Mouse (Mus musculus) neutrophil, adult 65 days (primary cell): ENCODE results near the gene Clrn1. TPM values are rescaled to one million over a fixed set of nuclear protein-coding genes. Genes with fewer than 3 reads are reported as not detected.

Source experiments
- total RNA-seq: library from RNA; stranded (reverse); gene quantifications from 2 replicates; pipeline ENCODE4 v1.2.4, GENCODE M21; 2023

The Clrn1 gene
- not detected in 2 replicates for total RNA-seq

DNA sequence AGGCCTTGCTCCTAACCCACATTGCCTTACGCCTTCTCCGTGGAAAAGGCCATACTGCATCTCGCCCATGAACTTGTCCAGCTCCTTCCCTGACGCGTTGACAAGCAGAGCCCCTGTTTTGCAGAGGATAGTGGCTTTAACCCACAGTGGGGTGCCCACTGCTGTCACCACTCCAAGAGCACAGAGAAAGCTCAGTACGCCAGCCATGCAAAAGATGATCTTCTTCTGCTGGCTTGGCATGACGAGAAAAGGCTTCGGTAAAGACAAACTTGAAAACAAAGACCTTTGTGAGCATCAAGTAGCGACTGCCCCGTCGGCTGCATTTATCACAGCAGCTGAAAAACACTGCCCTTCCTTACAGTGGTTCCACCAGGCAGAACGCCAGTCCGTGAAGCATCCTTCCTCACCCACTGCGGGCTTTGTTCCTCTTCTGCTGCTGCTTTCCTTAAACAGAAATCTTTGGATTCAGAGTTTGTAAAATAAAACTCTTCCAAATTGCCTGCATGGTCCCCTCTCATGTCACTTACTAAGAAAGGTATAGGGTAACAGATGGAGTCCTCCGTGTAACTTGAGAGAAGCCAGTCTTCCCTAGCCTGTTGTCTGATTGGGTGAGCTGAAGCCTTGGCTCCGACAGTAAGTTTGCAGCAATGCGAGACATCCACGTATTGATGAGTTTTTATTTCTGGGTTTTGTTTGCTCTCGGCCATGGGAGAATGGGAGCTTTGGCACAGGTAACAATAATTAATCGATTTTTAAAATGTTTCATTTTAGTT lies at the start of gene Clrn1:
Gene Clrn1 (minus strand): TSS at position 540 of the 773 bp plus-strand sequence.

DNA sequence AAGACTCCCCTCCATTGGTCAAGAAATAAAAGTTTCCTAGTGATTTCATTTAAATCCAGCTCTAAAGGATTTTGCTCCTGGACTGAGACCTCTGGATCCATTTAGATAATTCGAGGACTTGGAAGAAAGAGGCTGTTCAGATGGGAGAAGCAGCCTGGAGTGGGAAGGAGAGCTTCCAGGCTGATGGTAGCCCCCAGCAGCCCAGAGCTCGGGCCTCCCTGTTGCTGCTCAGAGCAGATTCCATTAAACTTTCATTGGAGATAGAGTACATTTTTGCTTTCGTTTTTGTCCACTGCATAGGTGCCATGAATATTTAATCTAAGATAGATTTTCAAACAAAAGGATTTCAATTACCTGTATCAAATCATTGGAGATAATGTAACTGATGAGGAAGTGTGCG lies 62.9 kb downstream of the Clrn1 start, which contains the start of gene Mindy4b-ps:
Gene Mindy4b-ps (minus strand): TSS at position 101 of the 400 bp plus-strand sequence.

Other genes with a start within 250 kb of the Clrn1 start
- gene Erich6, start 248.1 kb downstream of the Clrn1 start, total RNA-seq, result not detected in 2 replicates
- gene Siah2, start 192.9 kb downstream of the Clrn1 start, total RNA-seq, result 19.2 and 22.1 TPM in 2 replicates
- not detected in 2 replicates for gene Mindy4b-ps, start 63.0 kb downstream of the Clrn1 start, total RNA-seq
- 1.0 and 2.0 TPM in 2 replicates for gene Med12l, start 120.5 kb upstream of the Clrn1 start, total RNA-seq
- gene Gpr171, start 216.5 kb upstream of the Clrn1 start, total RNA-seq, result 0.76 and 0.86 TPM in 2 replicates